Mouse (Mus musculus): ENCODE data around the gene Wdr46. TPM values are rescaled to one million over a fixed set of nuclear protein-coding genes. Genes with fewer than 3 reads are reported as not detected.

The Wdr46 gene
- polyA plus RNA-seq, 1 experiment from 2014 or later = 20.1 TPM

- 90% methylated on average over 15 of the region's 15 CpGs for WGBS
These were observed 7.5 kb upstream of the Wdr46 start for GRCm38 (mm10) chr17:33932970-33933369.

GRCm38 (mm10) chr17:33935422-33936055 is 4.9 kb upstream of the Wdr46 start:
- Histone ChIP-seq H3K36me3 (ENCODE audit: insufficient read depth, low read length) (peaks cover 24% of the 10 kb centered on the region), H3K27me3 (ENCODE audit: insufficient read depth, low read length) (no peaks in the 10 kb centered on the region), H3K4me3 (replicated peaks; ENCODE audit: low read depth, low read length) (no peak overlapping the region), H3K9ac (ENCODE audit: low read depth, low read length) (no peak overlapping the region), H3K9me3 (replicated peaks; ENCODE audit: low read length) (no peaks in the 10 kb centered on the region), H3K4me1 (replicated peaks; ENCODE audit: insufficient read depth, low read length) (peaks cover under 1% of the 10 kb centered on the region; the same call in 1 of the 2 replicates), H3K4me2 (ENCODE audit: low read length) (no peak overlapping the region), H3K27ac (no peak overlapping the region)
- WGBS = 80% methylated on average over 20 of the region's 21 CpGs
- DNase-seq (ENCODE audit: low spot score) = no peak
- no peak for ATAC-seq (replicated peaks; ENCODE audit: low FRiP score, low read depth)
- no peak for TF ChIP-seq CTCF (IDR thresholded peaks at IDR 0.05; ENCODE audit: low read depth)

More at GRCm38 (mm10) chr17:33932970-33933369, 7.5 kb upstream of the Wdr46 start:
- no peaks in the 10 kb centered on the region for H3K27me3 ChIP-seq (ENCODE audit: insufficient read depth, low read length)
- TF ChIP-seq CTCF (IDR thresholded peaks at IDR 0.05; ENCODE audit: low read depth) = no peak
- H3K9ac ChIP-seq (ENCODE audit: low read depth, low read length) = no peak overlapping the region
- peaks cover 24% of the 10 kb centered on the region for H3K36me3 ChIP-seq (ENCODE audit: insufficient read depth, low read length)
- no peak overlapping the region for H3K4me3 ChIP-seq (replicated peaks; ENCODE audit: low read depth, low read length)
- no peak overlapping the region for H3K4me2 ChIP-seq (ENCODE audit: low read length)
- DNase-seq (ENCODE audit: low spot score) (no peak), ATAC-seq (replicated peaks; ENCODE audit: low FRiP score, low read depth) (no peak)
- no peak overlapping the region for H3K27ac ChIP-seq
- H3K9me3 ChIP-seq (replicated peaks; ENCODE audit: low read length) = no peaks in the 10 kb centered on the region
- H3K4me1 ChIP-seq (replicated peaks; ENCODE audit: insufficient read depth, low read length) = peaks cover 3% of the 10 kb centered on the region; the same call in 1 of the 2 replicates

GRCm38 (mm10) chr17:33936993-33937392 is 3.5 kb upstream of the Wdr46 start:
- Histone ChIP-seq H3K27me3 (ENCODE audit: insufficient read depth, low read length) (no peaks in the 10 kb centered on the region), H3K9me3 (replicated peaks; ENCODE audit: low read length) (no peaks in the 10 kb centered on the region), H3K9ac (ENCODE audit: low read depth, low read length) (no peak overlapping the region), H3K27ac (no peak overlapping the region), H3K4me3 (replicated peaks; ENCODE audit: low read depth, low read length) (no peak overlapping the region), H3K4me1 (replicated peaks; ENCODE audit: insufficient read depth, low read length) (peaks cover 7% of the 10 kb centered on the region; the same call in 1 of the 2 replicates), H3K36me3 (ENCODE audit: insufficient read depth, low read length) (peaks cover 24% of the 10 kb centered on the region), H3K4me2 (ENCODE audit: low read length) (no peak overlapping the region)
- TF ChIP-seq CTCF (IDR thresholded peaks at IDR 0.05; ENCODE audit: low read depth) = no peak
- 86% methylated on average over 15 of the region's 15 CpGs for WGBS
- DNase-seq (ENCODE audit: low spot score) (no peak), ATAC-seq (replicated peaks; ENCODE audit: low FRiP score, low read depth) (no peak)

- Histone ChIP-seq H3K4me2 (ENCODE audit: low read length) (no peak overlapping the region), H3K27ac (no peak overlapping the region), H3K9ac (ENCODE audit: low read depth, low read length) (no peak overlapping the region), H3K4me3 (replicated peaks; ENCODE audit: low read depth, low read length) (no peak overlapping the region), H3K36me3 (ENCODE audit: insufficient read depth, low read length) (peaks cover 16% of the 10 kb centered on the region), H3K9me3 (replicated peaks; ENCODE audit: low read length) (no peaks in the 10 kb centered on the region), H3K27me3 (ENCODE audit: insufficient read depth, low read length) (no peaks in the 10 kb centered on the region), H3K4me1 (replicated peaks; ENCODE audit: insufficient read depth, low read length) (peaks cover 7% of the 10 kb centered on the region; the same call in 1 of the 2 replicates)
- WGBS = 69% methylated on average over 11 of the region's 11 CpGs
- no peak for ATAC-seq (replicated peaks; ENCODE audit: low FRiP score, low read depth)
- no peak for TF ChIP-seq CTCF (IDR thresholded peaks at IDR 0.05; ENCODE audit: low read depth)
- no peak for DNase-seq (ENCODE audit: low spot score)
These were observed 1.7 kb upstream of the Wdr46 start for GRCm38 (mm10) chr17:33938783-33939182.

GRCm38 (mm10) chr17:33940981-33941380 is 521 bp downstream of the Wdr46 start:
- no peak for TF ChIP-seq CTCF (IDR thresholded peaks at IDR 0.05; ENCODE audit: low read depth)
- peaks cover 7% of the 10 kb centered on the region; the same call in 1 of the 2 replicates for H3K4me1 ChIP-seq (replicated peaks; ENCODE audit: insufficient read depth, low read length)
- WGBS = 2% methylated on average over 26 of the region's 26 CpGs
- H3K4me3 ChIP-seq (replicated peaks; ENCODE audit: low read depth, low read length) = peak overlapping the region; percentile 63
- no peaks in the 10 kb centered on the region for H3K27me3 ChIP-seq (ENCODE audit: insufficient read depth, low read length)
- H3K27ac ChIP-seq = no peak overlapping the region
- no peaks in the 10 kb centered on the region for H3K9me3 ChIP-seq (replicated peaks; ENCODE audit: low read length)
- ATAC-seq (replicated peaks; ENCODE audit: low FRiP score, low read depth) (no peak), DNase-seq (ENCODE audit: low spot score) (no peak)
- peaks cover 16% of the 10 kb centered on the region for H3K36me3 ChIP-seq (ENCODE audit: insufficient read depth, low read length)
- peak overlapping the region; percentile 83 for H3K9ac ChIP-seq (ENCODE audit: low read depth, low read length)
- H3K4me2 ChIP-seq (ENCODE audit: low read length) = peak overlapping the region; percentile 95

GRCm38 (mm10) chr17:33941381-33941780 is 921 bp downstream of the Wdr46 start:
- WGBS = 57% methylated on average over 19 of the region's 19 CpGs
- H3K4me2 ChIP-seq (ENCODE audit: low read length) = peak overlapping the region; percentile 95
- no peak for TF ChIP-seq CTCF (IDR thresholded peaks at IDR 0.05; ENCODE audit: low read depth)
- H3K9me3 ChIP-seq (replicated peaks; ENCODE audit: low read length) = no peaks in the 10 kb centered on the region
- no peak overlapping the region for H3K27ac ChIP-seq
- no peaks in the 10 kb centered on the region for H3K27me3 ChIP-seq (ENCODE audit: insufficient read depth, low read length)
- H3K9ac ChIP-seq (ENCODE audit: low read depth, low read length) = peak overlapping the region; percentile 83
- peaks cover 16% of the 10 kb centered on the region for H3K36me3 ChIP-seq (ENCODE audit: insufficient read depth, low read length)
- H3K4me3 ChIP-seq (replicated peaks; ENCODE audit: low read depth, low read length) = peak overlapping the region; percentile 63
- DNase-seq (ENCODE audit: low spot score) (no peak), ATAC-seq (replicated peaks; ENCODE audit: low FRiP score, low read depth) (no peak)
- H3K4me1 ChIP-seq (replicated peaks; ENCODE audit: insufficient read depth, low read length) = peaks cover 7% of the 10 kb centered on the region; the same call in 1 of the 2 replicates
